Mouse (Mus musculus) R1 (cell line): ENCODE measurements around the gene Eif4e2.

Source experiments
- DNase-seq: peaks from one replicate; pipeline ENCODE4 v3.0.0-alpha.2; 2018; ENCODE audit warnings: low read depth, low spot score

Eif4e2 gene

DNA sequence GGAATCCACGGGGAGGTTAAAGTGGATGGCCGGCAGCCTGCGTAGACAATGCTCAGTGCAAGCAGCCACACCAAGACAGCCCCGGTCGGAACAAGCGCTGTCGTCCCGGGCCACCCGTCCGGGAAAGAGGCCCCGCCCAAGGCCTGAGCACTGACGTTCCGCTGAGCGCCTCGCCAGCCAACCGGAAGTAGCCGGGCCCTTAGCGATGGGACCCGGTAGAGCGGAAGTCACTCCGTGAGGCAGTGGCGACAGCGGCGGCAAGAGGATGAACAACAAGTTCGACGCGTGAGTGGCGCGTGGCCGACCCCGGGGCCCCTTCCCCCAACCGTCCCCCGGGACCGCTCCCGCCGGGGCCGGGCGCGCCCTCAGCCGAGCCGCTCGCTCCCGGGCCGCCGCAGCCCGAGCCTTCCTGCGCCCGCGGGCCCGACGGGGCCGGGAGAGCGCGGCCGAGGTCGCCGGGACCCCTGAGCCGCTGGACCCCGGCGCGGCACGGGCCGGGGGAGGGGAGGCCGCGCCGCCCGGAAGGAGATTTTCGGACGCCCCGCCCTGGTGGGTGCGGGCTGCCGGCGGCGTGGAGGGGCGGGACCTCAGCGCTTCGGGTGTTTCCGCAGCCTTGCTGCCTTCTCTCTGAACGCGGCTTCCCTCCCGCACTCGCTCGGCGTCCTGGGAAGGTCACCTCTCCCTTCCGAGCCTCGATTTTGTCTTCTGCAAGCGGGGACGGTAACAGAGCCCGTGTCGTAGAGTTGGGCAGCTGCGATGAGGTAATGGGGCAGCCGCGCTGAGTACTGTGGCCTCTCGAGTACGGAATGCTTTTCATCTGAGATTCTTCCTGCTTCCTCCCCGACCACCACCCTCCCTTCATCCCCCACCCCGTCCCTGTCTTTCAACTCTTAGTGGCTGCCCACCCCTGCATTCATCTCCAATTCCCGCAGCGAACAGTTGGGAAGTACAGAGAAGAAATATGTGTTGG is at the start of gene Eif4e2:
Gene Eif4e2 (plus strand): TSS at position 180 of the 970 bp plus-strand sequence.
- peak; percentile 96 for DNase-seq

DNA sequence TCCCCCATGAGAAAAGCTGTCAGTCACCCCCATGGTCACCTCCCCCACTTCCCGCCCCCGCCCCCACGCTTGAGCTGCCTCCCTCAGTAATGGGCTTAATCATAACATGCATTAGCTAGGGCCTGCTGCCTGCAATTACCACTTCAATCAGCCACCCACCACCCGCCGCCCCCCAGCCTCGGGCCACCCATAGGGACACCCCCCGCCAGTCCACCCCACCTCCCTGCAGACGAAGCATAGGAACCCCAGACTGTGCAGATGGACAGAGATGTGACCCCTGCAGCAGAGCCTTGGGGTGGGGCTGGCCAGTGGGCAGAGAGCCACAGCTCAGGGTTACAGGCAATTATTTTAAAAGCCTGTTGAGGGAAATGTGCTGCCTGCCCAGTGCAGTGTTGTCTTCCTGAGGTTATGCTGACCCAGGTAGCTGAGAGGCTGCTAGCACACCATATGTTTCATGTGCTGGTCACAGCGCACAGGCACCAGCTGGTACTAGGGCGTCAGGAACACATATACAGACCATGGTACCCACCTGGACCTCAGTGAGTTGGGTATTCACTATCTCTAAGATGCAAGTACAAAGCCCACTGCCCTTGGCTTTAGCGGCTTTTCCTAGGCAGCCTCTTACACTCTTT is 49.4 kb upstream of the Eif4e2 start:
- no peak for DNase-seq

DNA sequence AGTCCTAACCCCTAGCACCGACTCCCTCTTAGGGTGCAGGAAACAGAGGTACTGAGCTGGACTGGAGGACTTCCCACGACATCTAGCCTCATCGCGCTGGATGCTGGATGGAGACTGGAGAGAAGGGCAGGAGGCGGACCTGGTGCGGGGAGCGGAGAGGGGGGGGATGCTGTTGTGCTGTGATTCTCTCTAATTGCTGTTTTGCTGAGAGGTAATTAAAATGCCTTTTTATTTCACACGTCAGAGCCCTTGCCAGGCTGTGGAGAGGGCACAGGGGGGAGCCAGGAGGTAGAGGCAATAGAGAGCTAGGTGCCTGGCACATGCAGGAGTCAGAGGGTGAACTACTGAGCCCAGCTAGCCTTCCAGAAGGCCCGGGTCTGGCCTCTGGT is 48.9 kb upstream of the Eif4e2 start:
- no peak for DNase-seq

DNA sequence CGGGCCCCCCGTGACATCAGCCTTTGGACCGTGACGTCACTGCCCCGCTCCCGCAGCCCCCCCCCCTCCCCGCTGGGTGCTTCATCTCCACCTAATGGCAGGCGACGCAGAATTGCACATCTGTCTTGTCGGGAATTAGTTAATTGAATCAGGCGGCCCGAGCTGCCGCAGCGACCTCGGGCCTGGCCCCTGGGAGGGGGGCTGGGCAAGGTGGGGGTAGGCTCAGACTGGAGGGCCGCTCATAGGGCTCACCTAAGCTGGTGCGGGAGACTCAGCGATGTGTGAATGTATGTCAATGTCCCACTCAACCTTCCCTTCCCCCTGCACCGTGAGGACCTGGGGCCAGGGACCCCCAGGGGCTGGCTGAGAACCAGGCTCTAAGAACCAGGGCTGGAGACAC is 43.3 kb upstream of the Eif4e2 start:
- DNase-seq, result no peak

DNA sequence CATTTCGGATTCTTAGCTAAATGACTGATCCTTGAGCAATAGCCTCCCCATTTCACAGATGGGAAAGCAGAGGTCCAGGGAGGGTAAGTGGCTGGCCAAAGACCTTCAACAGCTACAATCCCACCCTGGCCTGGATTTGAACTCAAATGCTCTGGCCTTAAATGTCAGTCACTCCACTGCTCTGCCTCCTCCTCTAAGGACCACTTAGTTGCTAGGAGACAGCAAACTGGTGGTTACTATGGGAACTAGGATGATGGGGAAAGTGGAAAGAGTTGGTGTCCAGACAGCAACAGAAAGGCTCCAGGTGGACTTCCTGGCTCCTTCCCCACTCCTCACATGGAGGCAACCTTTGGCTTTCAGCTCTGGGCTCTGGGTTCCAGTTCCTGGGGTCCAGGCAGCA is 42.4 kb upstream of the Eif4e2 start:
- peak; percentile 52 for DNase-seq

DNA sequence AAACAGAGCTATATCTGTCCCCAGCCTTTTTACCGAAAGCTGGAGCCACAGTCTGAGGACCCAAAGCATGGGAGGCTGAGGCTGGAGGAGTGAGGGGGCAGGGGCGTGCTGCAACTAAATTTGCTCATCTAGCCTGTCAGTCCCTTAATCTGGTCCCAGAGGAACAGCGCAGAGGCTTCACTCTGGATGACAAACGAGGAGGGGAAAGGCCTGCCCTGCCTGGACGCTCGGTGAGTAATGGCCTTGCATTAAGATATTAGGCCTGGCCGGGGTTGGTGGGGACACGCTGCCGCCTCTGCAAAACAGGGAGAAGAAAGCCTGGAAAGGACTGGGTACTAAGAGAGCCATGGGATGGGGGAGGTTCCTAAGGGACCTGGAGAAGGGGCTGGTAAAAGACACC is 41.4 kb upstream of the Eif4e2 start:
- DNase-seq, result no peak

DNA sequence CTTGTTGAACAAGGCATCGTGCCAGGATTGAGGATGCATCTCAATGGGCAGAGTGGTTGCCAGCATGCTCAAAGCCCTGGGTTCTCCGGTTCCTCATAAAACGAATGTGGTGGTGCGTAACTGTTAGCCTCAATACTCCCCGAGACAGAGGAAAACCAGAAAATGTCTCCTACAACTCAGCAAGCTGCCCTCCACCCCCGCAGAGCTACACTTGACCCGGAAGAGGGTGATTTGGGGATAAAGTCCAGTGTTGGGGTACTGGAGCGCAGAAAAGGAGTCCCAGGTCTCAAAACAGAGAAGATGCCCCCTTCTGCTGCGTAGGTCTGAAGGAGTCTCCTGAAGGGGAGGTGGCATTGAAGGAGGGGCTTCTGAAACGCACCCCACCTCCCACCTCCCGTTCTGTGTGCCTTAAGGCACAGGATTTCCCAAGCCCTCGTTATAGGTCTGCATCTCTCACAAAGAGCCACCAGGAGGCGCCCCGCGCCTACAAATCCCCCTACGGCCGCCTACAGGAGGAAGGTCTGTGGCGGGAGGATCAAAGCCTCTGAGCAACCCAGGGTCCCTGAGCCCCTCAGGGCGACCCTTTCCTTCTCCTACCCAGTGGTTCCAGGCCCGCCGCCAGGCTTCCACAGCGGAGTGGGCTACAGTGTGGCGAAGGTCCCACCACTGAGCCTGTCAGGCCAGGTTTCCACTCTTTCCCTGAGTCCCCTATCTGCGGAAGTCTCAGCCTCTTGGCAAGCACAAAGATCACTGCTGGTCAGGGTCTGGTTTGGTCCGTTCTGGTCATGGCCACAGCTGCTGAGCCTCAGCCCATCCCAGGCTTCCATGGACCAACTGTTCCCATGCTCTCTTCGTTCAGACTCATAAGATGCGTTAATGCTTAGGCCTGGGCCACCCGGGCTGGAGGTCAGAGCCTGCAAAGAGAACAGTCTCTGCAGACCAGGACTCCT is 39.4 kb upstream of the Eif4e2 start:
- peak; percentile 84 for DNase-seq

DNA sequence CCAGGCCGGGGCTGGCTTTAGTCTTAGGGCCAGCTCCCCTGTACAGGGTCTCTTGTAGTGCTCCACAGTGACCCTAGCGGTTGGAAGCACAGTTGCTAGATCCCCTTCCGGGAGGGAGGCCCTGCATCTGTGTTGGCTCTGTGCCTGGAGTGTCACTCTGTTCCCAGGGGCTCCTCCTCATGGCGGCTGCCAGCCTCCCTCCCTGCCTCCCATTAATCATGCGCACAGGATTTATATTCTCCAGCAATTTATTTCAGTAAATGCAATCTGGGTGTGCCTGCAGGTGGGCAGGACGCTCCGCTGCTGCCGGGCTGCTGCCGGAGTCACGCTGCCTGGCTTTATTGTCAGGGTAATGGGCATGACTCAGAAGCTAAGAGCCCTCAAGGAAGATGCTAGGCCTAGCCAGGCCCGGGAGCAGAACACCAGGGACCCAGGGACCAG is 37.8 kb upstream of the Eif4e2 start:
- DNase-seq, result peak; percentile 79

DNA sequence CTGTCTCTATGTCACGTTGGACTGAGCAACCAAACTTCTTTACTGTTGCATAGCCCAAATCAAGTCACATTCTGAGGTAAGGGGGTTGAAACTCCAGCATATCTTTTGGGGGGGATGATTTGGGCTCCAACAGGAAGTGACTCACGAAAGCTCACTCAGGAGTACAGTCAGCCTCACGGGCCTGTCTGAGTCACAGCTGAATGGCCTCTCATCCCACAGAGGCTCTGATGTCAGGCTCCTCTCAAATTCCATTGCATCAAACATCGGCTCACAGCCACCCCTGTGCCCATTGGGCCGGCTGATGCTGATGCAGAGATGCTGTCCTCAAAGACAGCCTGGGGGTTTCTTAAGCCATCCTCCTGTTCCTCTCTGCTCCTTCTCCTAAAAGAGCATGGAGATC is 32.8 kb upstream of the Eif4e2 start:
- no peak for DNase-seq

DNA sequence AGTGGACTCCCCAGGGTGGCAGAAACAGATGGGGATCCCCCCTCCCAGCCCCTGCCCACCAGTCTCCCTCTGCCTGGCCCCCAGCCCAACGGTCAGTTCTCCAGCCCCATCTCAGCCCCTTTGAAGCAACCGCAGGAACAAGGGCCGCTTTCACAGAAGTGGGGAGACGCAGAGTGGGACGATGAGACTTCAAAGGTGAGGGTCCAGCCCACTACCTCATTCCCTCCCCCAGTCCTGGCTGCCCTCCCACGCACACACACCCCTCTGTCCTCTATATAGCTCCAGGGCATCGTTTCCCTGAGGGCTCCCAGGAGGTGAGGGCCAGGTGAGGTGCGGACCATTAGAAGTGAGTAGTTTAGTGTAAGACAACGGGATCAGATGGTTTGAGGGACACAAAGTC is 30.7 kb upstream of the Eif4e2 start, which contains the start of gene Prss56:
Gene Prss56 (plus strand): TSS at position 301 of the 400 bp plus-strand sequence.
- no peak for DNase-seq

DNA sequence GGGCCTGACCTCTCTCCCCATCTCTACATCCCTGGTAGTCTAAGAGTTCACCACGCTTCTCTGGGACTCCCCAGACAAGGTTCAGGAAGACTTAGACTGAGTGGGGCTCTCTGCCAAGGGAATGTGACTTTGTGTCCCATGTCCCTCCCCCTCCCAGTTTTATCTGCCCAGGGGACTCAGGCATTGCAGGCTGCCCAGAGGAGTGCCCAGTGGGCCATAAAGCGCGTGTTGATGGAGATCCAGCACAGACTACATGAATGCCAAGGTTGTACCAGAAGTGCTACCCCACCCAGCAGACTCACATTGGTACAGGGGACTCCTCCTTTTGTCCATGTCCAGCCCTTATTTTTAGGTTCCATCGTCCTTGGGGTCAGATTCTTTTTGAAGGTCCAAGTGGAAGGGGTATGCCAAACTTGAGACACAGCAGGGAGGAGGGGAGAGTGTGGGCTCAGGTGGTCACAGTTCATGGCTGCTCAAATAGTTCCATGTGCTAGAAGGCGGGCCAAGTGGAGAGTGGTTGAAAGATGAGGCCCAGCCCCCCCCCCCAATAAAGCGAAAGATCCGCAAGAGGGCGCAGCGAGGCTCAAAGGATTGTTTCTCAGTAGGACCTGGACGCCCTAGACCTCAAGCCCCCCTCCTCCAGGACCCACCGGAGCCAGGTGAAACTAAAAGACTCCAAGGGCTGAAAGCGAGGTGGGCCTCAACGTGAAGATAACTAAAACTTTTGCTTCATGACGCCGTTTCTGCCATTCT is 29.5 kb upstream of the Eif4e2 start:
- peak; percentile 70 for DNase-seq

DNA sequence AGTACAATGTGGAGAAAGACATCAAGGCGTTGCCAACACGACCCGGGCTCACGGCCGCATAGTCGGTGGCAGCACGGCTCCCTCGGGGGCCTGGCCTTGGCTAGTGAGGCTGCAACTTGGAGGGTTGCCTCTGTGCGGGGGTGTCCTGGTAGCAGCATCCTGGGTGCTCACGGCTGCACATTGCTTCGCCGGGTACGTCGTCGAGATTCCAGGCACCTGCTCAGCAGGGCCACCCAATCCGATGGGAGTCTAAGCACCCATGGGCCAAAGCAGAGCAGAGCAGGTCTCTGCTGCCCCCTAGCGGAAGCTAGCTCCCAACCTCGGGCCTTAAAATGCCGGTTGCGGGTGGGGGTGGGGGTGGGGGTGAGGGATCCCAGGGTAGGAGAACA is 29.0 kb upstream of the Eif4e2 start:
- peak; percentile 75 for DNase-seq

DNA sequence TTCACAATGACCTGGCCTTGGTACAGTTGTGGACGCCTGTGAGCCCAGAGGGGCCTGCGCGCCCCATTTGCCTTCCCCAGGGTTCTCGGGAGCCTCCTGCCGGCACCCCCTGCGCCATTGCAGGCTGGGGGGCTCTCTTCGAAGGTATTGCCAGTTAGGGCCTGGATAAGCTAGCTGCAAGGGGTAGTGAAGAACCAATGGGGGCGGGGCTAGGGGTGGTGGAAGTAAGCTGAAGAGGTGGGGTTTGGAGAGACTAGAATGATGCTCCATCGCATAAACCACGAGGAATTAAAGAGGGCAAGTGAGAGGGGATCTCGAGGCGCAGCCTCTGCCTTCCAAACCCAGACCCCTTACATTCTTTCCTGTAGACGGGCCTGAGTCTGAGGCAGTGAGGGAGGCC is 28.2 kb upstream of the Eif4e2 start:
- peak; percentile 58 for DNase-seq

DNA sequence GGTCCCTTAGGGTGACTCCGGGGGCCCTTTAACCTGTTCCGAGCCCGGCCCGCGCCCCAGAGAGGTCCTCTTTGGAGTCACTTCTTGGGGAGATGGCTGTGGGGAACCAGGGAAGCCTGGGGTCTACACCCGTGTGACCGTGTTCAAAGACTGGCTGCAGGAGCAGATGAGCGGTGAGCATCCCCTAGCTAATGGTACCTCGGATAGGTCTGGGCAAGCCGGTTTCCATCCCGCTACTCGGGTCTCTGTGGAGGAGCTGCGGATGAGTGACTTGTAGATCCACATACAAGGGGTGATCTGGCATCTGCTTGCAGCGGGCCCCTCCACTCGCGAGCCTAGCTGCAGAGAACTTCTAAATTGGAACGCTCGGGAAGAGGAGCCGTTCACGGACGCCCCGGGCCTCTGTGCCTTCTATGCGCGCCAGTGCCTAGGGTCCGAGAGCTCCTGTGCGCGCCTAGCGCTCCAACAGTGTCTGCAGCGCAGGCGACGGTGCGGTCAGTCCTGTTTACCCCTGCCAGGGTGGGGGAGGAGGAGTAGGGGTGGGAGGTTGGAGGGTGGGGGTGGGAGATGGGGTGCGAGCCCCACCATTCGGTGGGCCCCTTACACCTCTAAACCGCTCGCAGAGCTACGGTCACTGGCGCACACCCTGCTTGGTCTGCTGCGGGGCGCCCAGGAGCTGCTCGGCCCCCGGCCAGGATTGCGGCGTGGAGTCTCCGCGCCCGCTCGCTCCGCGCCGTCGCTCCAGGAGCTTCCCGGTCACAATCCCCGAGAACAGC is 27.3 kb upstream of the Eif4e2 start:
- DNase-seq, result peak; percentile 47

DNA sequence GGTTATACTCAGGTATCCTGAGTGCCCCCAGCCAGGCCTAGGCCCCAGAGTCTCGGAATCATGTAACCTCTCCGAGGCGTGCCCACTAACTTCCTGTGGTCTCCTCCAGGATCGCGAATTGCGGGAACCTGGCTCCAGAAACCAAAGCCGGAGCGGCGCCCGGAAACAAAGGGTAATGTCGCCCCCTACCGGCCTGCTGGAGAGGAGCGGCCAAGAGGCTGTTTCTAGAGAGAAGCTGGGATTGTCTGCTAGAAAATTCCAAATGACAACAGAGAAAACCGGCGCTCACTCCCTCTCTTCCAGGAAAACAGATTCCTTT is 26.7 kb upstream of the Eif4e2 start:
- DNase-seq, result peak; percentile 86

DNA sequence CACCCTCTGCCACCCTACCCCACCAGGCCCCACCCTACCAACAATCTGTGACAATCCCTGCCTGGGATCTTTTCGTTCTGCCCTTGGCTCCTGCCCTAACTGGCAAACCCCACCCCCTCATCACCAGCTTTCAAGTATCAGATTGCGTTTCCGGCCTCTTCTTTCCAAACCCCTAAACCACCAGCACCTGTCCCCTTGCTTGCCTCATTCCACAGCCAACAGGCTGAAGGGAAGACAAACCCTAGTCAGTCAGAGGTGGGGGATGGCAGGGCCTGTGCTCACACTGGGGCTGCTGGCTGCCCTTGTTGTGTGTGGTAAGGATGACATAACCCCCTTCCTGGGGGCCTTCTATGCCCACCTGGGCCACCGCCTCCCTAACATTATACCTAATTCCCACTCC is 23.3 kb upstream of the Eif4e2 start, which contains the start of gene Chrnd:
Gene Chrnd (plus strand): TSS at position 179 of the 400 bp plus-strand sequence.
- no peak for DNase-seq

DNA sequence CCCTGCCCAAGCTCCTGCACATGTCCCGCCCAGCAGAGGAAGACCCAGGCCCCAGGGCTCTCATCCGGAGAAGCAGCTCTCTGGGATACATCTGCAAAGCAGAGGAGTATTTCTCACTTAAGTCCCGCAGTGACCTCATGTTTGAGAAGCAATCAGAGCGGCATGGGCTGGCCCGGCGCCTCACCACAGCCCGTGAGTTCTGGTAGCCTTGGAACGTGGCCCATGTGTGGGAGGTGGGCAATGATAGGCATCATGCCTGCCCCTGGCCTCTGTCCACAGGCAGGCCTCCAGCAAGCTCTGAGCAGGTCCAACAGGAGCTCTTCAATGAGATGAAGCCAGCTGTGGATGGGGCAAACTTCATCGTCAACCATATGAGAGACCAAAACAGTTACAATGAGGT is 16.4 kb upstream of the Eif4e2 start:
- DNase-seq, result no peak

DNA sequence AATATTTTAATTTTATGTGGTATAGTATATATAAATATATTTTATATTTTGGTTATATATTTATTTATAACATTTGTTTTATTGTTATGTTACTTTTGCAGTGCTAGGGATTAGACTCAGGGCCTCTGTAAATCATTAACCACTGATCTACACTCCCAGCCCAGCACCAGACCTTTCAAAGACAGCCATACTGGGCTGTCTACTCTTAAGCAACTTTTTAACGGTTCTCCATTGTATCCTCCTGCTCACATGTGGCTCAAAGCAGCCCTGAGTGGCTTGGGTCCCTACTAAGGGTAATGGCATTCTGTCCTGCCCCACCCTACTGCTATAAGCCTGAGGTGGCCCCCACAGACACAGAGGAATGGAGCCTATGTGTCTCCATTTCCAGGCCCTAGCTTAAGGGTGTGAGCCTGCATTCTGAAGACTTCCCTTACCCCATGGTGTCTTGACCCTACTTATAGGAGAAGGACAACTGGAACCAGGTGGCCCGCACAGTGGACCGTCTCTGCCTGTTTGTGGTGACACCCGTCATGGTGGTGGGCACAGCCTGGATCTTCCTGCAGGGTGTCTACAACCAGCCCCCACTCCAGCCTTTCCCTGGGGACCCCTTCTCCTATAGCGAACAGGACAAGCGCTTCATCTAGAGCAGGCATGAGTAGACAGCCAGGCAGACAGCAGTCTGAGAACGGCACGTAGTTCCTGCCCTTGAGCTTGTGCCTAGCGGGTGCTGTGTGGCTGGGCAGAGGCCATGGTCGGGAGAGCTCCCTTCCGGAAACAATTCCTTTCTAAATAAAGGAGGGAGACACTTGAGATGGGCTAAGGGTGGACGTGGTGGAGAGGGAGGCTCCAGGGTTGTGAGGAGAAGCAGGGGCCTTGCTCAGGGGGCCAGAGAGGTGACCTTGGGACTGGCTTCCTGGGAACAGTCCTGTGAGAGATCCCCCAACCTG is 15.3 kb upstream of the Eif4e2 start:
- DNase-seq, result no peak

DNA sequence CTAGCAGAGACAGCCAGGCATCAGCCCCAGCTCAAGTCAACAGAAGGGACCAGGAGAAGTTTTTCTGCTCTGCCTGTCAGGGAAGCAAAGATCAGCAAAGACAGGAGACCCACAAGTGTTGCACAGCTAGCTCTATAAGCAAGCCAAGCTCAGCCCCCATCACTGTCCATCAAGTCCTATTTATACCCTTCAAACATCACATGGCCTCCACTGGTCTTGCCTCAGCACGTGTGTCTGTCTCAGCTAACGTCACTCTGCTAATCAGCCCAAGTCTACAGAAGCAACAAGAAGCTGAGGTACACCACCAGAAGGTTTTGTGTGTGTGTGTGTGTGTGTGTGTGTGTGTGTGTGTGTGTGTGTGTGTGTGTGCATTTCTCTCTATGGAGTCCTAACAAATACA is 12.9 kb upstream of the Eif4e2 start:
- DNase-seq, result no peak
